Mouse (Mus musculus): Measurements from ENCODE around the gene Fgf15.

Gene Fgf15

DNA sequence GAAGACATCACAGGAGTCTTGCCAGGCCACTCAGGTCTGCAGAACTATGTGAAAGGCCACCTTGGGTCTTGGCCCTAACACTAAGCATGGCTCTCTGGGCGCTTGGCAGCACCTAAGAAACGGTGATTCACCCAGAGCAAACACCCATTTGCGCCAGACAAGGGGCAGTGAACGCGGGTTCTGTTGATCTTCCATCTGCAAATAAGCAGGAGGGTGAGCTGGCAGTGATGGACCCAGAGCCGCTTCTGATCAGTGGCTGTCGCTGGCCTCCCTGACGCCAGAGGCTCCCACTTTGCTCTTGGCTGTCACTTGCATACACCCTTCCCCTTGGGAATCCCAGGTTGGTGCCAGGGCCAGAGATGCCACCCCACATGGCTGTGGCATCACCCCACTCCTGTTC lies 33.2 kb downstream of the Fgf15 start:
- no peak for DNase-seq (ENCODE audit: extremely low spot score, low read depth, low spot score)

DNA sequence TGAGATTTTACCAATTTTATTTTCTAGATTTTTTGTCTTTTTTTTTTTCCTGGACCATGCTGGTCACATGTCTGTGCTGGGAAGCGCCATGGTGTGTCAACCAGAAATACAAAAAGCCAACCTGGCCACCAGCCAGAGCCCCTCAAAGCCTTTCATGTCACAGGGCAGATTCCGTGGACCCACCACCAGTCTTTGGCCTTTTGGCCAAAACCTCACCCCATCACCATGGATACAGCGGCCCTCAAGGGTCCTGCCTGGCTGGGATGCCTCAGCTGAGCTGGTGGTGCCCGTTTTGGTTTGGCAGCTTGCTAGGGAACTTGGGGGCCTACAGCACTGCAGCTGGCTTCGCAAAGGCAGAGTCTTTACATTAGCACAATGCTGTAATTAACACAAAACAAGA lies 33.6 kb downstream of the Fgf15 start:
- DNase-seq (ENCODE audit: extremely low spot score, low read depth, low spot score): no peak

DNA sequence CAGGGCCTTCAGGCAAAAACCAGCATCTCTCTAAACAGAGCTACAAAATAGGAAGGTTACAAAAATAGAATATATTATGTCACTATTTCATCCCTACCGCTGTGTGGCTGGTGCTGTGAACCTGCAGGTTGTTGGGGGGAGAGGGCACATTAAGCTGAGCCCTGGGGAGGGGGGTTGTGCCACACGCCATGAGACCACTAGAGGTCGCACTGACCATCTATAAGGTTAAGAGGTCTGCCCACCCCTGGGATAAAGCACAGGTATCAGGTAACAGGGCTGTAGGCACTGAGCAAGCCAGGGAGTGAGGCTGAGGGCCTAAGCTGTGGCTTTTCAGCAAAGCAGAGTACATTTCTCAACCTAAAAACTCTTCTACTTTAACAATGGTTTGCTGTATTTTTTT lies 35.4 kb downstream of the Fgf15 start:
- DNase-seq (ENCODE audit: extremely low spot score, low read depth, low spot score): no peak

DNA sequence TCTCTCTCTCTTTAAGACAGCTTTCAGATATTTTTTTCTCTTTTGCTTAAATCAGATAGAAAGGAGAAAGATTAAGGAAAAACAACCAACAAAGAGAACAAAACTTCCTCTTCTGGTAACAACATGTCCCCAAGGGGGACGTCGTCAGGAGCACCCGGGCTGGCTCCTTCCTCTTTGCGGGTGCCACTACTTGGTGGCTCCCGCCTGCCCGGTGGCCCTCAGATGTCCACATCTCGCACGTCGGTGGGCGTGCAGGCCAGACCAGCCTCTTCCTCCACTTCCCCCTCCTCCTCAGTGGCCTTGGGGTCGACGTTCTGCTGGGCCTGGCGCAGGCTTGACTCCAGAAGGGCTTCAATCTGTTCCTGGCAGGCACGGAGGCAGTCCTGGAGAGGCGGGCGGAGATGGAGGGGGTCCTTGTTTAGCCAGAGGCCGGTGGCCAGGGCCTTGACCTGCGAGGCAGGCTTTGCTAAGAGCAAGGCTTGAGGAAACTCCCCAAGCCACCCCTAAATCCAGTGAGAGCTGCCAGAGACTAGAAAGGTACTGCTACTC lies 36.1 kb downstream of the Fgf15 start:
- DNase-seq (ENCODE audit: extremely low spot score, low read depth, low spot score): no peak

DNA sequence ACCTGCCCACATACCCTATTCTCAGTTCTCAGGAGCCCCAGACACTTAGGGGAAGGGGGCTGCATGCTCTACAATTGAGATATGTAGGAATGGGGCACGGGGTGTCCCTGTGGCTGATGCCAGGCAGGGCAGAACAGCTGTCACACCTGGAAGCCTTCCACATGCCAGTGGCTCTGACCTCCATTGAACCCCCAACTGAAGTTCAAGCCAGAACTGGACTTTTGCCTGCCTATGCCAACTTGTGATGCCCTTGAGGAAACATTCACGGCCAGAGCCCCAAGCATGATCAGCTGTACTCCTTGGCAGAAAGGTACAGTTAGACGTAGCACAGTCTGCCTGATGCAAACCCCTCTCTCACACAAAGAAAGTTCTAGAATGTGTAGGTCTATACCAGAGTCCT lies 37.0 kb downstream of the Fgf15 start:
- DNase-seq (ENCODE audit: extremely low spot score, low read depth, low spot score): no peak

DNA sequence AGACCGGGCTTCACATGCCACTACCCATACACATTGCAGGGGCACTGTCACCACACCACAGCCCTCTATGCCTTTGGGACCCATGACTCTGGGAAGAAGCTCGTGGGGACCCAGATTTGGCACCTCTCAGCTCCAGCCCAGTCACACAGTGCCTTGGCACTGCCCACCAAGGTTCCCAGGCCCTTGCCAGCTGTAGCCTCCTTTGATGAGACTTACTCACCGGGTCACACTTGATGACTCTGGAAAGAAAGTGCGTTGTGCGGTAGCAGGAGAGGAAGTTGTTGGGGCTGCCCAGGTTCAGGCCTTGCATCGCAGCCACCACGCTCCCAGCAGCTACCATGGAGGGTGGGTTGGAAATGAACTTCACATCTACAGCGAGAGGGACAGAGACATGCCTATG lies 37.5 kb downstream of the Fgf15 start:
- no peak for DNase-seq (ENCODE audit: extremely low spot score, low read depth, low spot score)

DNA sequence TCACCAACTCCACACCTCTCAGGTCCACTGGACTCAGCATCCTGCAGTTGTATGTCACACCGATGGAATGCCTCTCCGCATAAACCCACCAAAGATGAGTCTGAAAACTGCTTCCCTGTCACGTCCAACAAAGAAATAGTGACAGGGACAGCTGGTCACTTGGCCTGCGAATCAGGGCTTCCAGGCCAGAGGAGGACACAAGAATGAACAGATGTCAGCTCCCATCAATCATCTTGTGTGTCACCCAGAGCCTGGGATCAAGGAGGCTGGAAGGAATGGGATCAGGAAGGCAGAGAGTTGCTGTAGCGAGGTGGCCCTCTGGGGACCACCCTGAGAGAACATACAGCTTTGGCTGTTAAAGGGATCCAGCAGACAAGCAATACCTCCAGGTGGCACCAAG lies 38.6 kb downstream of the Fgf15 start:
- DNase-seq (ENCODE audit: extremely low spot score, low read depth, low spot score): no peak

DNA sequence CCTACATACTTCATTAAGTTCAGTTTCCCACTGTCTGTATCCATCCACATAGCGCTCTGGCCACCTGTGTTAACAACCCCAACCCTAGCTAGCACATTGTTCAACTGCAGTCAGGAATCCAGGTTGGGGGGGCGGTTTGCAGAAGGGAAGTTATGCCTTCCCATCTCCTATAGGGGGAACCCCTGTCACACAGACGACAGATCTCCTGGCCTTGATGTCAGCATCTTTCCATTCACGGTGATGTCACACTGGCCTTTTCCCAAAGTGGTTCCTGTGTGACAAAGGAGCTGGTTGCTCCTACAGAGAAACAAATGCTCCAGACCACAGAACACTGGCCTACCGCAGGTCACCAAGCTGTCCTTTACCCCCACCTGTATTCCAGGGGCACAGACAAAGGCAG lies 39.2 kb downstream of the Fgf15 start:
- DNase-seq (ENCODE audit: extremely low spot score, low read depth, low spot score): no peak

DNA sequence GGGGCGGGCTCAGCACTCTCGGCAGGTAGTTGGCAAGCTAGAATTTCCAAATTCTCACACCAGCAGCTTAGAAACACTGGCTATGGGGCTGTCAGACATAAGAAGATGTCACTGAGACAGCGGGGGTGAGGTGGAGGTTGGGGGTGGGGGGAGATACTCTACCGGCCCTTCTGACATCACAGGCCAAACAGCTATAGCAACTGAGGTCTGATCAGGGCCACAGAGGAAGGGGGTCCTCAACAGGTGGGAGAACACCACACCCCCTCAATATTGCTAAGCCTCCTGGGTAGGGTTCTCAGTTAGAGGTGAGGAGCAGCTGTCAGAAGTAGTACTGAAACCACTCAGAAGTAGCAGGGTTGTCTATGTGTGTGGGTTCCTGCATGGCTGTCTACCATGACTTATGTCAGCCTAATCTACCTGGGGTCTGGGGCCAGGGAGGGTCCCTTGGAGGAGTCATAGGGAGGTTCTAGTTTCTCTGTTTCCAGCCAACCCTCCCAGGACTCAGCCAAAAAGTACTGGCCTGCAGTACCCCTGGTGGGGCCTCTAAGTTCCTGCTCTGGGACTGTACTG lies 40.1 kb downstream of the Fgf15 start:
- no peak for DNase-seq (ENCODE audit: extremely low spot score, low read depth, low spot score)

DNA sequence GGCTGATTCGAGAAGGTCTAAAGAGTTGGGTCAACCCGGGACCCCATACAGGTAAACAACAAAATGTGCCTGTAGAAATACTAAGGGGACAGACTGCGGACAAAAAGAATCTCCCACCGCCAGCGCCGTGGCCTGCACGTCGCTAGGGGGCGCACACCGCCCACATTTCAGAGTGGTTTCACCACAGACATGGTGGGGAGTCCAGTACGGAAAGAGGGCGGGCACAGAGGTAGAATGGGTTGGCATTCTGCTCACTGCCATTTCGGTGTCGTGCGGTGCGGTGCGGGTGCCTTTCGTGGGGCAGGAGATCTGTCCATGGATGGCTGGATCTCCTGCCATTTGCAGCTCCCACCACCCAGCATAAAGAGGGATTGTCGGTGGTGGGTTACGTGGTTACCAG lies 41.2 kb downstream of the Fgf15 start:
- no peak for DNase-seq (ENCODE audit: extremely low spot score, low read depth, low spot score)

DNA sequence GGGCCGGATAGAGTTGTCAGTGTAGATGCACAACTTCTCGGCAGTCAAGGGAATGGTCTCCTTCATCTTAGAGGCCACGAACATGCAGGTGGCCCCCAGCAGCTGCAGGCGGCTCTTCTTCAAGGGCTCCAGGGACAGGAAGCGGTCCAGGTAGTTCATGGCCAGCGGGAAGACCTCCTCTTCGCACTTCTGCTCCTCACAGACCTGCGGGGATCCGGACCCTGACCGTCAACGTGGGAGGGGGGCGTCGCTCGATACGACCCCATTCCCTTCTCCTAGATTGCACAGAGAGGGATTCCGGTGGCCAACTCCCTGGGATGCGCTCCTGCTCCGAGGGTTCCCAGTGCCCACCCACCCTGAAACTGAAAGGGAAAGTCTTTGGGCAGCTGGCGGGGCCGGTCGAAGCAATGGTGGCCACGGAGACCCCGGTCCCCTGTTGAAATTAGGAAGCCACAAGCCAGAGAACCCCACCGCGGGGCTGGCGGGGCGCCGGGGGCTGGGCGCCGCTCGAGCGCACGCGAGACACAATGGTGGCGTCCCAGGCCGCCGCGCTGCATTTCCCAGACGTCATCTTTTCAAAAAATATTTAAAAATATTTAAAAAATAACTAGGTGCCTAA lies 41.7 kb downstream of the Fgf15 start:
- DNase-seq (ENCODE audit: extremely low spot score, low read depth, low spot score): no peak

DNA sequence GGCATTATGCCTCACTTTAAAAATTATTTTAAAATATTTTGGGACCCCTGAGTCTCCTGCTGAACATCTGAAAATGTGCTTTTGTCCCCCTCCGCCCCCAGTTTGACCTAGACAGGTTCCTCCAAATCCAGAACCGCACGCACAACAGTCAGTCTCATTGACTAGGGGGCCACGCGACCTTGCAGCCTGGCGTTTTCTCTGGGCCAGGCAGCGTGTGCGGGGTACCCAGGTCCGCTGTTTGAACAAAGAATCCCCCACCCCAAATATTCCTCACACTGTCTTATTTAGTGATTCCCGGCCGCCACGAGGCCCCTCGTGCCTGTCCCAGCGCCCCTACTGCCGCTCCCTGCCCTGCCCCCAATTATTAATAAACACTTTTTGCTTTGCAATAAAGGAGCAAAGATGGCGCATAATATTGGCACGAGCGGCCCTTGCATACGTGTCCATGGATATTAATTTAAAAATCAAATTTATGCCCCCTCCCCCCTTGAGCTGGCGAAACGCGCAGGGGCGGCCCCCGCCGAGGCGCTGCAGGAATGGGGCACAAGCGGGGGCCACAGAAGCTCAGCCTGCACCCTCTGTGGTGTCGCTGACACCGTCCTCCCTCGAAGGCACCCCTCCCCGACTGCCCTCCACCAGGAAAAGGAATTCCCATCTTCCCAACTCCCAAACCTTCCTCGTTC lies 42.5 kb downstream of the Fgf15 start:
- DNase-seq (ENCODE audit: extremely low spot score, low read depth, low spot score): no peak

DNA sequence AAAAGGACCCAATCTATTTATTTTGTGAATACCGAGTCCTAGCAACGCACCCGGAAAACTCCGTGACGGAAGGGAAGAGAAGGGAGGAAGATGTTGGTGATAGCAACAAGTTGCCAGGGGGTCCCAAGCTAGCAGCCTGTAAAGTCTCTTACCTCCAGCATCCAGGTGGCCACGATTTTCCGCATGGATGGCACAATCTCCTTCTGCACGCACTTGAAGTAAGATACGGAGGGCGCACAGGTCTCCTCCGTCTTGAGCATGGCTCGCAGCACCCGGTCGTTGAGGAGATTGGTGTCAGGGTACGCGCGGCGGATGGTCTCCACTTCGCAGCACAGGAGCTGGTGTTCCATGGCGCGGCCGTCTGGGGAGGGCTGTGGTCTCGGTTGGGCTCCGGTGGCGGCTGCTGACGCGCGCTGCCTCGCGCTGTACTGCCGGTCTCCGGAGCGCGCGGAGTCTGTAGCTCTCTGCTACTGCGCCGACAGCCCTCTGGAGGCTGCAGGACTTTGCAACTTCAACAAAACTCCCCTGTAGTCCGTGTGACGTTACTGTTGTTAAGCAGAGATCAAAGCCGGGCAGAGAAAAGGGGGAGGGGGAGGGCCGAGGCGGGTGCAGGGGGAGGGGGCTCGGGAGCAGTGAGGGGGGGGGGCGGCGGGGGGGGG lies 43.1 kb downstream of the Fgf15 start, which contains the start of gene Ccnd1:
Gene Ccnd1, minus strand, starts transcription at position 582 of the 659 bp plus-strand sequence.
- no peak for DNase-seq (ENCODE audit: extremely low spot score, low read depth, low spot score)

DNA sequence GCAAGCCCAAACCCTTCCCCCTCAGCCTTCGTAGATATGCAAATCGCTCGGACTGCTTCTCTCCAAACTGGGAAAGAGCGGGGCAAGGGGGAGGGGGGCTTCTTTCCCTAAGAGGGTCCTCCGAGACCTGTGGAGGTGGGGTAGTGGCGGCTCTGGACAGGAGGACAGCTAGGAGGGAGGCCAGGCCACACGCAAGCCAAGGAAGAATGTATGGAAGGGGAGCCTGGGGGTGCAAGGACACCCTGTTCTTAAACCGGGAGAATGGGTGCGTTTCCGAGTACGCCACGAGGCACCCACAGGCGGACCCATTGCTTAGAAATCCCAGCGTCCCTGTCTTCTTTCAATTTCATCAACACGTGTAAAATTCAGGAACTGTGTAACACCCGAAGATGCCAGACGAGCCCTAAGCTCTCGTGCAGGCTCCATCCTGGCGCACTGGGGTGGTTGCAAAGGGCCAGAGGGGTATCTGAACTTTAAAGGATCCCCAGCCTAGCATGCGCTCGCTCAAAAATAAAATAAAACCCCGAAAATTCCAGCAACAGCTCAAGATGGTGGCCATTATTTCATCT lies 43.8 kb downstream of the Fgf15 start:
- no peak for DNase-seq (ENCODE audit: extremely low spot score, low read depth, low spot score)

DNA sequence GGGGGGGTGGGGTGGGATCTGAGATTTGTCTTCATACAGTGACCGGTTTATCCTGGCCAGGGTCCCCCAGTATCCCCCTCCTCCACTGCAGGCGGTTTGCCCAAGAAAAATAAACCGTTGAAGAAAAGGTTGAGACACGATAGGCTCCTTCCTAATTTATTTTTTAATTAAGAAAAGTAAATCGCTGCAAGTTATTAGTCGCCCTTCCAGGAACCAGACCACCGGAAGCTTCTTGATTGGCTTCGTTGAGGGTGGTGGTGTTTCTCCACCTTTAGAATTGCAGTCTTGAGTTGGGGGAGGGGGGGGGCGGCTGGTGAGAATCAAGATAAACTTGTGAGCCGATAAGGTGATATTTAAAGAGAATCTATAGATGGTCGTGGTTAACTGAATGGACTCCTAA lies 44.3 kb downstream of the Fgf15 start:
- DNase-seq (ENCODE audit: extremely low spot score, low read depth, low spot score): no peak

DNA sequence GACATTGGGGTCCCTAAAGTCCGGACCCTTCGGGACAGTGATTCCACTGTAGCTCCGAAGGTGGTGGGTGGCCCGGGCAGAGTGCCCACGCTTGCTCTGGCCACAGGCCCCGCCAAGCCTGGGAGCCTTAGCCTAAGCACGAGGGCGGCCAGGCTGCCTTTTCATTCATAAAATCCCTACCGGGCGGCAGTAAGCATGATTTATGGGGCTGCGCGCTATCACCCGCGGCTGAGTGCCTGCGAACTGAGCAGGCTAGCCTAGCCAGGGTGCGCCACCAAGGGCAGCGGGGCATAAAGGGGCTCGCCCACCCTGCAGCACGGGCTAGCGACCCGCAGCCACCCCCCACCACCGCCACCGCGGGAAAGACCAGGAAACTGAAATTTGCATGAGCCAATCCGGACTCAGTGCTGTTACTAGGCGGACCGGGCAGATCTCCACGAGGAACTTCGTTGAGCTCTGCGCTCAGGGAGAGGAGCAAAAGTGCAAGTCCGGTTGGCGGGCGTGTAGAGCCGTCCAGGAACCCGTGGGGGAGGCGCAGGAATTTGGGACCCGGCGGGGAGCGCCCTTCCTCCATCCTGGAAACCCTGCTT lies 45.0 kb downstream of the Fgf15 start:
- no peak for DNase-seq (ENCODE audit: extremely low spot score, low read depth, low spot score)

DNA sequence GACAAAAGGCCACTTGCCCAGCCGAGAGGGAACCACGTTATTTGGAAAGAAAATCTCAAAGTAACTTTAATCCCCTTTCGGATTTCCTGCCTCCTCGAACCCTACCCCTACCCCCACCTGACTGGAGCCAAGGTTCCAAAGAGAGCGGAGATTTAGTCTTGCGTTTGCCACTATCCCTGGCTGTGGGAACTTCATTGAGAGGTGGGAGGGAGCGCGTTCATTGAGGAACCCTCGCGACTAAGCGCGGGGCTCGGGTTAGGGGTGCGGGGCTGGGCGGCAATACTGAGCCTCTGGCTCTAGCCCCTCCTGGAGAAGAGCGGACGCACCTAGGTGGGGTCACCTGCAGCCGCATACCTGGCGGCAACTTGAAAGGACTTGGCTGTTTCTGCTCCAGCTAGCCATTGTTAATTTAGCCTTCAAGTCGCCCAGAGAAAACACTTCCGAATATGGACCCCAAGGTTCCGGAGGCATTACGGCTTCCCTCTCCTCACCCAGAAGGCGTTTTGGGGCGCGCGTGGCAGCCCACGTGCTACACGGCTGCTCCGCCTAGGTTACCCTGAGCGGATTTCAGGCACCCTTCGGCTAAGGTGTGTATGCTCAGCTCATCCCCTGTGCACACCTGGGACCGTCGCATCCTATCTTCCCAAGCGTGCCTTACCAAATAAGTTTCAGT lies 45.9 kb downstream of the Fgf15 start:
- DNase-seq (ENCODE audit: extremely low spot score, low read depth, low spot score): no peak

DNA sequence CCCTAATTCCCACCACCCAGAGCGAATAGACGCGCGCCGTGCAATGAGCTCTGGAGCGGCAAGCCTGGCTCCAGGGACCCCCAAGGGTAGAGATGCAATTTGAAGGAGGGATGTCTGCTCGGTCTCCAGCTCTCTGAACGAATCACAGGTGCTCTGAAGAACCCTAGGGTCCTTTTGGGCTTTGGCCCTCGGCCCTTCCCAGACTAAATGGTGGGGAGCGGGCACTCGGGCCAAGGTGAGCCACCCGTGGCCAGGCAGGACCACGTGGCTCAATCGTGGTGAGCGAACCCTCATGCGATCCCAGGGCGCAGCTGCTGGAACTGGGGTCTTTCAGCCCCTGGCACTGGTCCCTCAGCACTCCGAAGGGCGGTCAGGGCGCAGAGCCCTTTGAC lies 46.4 kb downstream of the Fgf15 start:
- DNase-seq (ENCODE audit: extremely low spot score, low read depth, low spot score): no peak

DNA sequence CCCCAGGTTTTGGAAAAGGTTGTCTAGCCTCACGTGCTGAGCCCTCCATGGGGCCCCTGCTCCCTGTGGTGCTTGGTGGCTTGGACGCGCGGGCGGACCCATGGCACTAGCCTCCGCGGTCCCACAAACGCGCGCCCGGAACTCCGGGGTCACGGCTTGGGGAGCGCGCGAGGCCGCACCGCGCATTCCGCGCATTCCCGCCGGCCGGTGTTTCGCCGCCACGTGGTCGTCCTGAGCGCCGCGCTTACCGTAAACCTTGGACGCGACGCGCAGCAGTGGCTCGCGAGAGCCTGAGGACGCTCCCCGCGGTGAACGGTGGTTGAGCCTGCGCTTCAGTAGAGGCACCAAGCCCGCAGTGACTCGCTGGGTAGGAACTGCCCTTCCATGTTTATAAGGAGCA lies 46.9 kb downstream of the Fgf15 start:
- DNase-seq (ENCODE audit: extremely low spot score, low read depth, low spot score): no peak

Data from hindlimb bud, embryonic 11.5 days (tissue).